Mouse (Mus musculus) forebrain, embryonic 14.5 days (tissue): ENCODE data around the gene Lrp2. TPM values are rescaled to one million over a fixed set of nuclear protein-coding genes. Genes with fewer than 3 reads are reported as not detected.

Experiments
- polyA plus RNA-seq: library from polyadenylated mRNA; unstranded; fragments of >200 nt; fragmentation: Nextera tagmentation; extraction: Ambion mirVana; gene quantifications from 2 replicates; pipeline ENCODE4 v1.2.1, GENCODE M21; 2014

Lrp2 gene
- polyA plus RNA-seq, 1 experiment from 2014 or later, result 0.66 TPM

Other genes starting within 250 kb of the Lrp2 start
- gene Abcb11, start 243.4 kb downstream of the Lrp2 start, polyA plus RNA-seq, result 0.04 TPM in 1 of 2 replicates, not detected in the other
- not detected in 2 replicates for gene Dhrs9, start 205.6 kb downstream of the Lrp2 start, polyA plus RNA-seq
- 17.2 and 18.2 TPM in 2 replicates for gene Bbs5, start 61.1 kb upstream of the Lrp2 start, polyA plus RNA-seq
- gene Klhl41, start 84.1 kb upstream of the Lrp2 start, polyA plus RNA-seq, result 0.11 and 0.13 TPM in 2 replicates
- gene Fastkd1, start 127.5 kb upstream of the Lrp2 start, polyA plus RNA-seq, result 13.7 and 16.8 TPM in 2 replicates
- 77.8 and 83.6 TPM in 2 replicates for gene Ppig, start 136.5 kb upstream of the Lrp2 start, polyA plus RNA-seq
- 1.7 and 2.3 TPM in 2 replicates for gene Ccdc173, start 203.5 kb upstream of the Lrp2 start, polyA plus RNA-seq
- 43.1 and 45.4 TPM in 2 replicates for gene Phospho2, start 203.6 kb upstream of the Lrp2 start, polyA plus RNA-seq
- 36.7 and 54.1 TPM in 2 replicates for gene Klhl23, start 235.9 kb upstream of the Lrp2 start, polyA plus RNA-seq